Mouse (Mus musculus) erythroblast, embryonic 14.5 days (primary cell): ENCODE data around the gene Psen1. TPM values are rescaled to one million over a fixed set of nuclear protein-coding genes. Genes with fewer than 3 reads are reported as not detected.

Experiments used
- H3K27me3 ChIP-seq: 2 replicates; pipeline ENCODE4 v1.6.1; 2012; ENCODE audit warnings: inconsistent platforms; ENCODE audit not compliant: control insufficient read depth
- H3K36me3 ChIP-seq: 2 replicates; pipeline ENCODE4 v1.6.1; 2012; ENCODE audit warnings: mild to moderate bottlenecking, inconsistent platforms; ENCODE audit not compliant: control insufficient read depth
- H3K4me1 ChIP-seq: 2 replicates; pipeline ENCODE4 v1.6.1; 2012; ENCODE audit warnings: inconsistent platforms; ENCODE audit not compliant: control insufficient read depth
- H3K4me3 ChIP-seq: replicated peaks from 2 replicates; pipeline ENCODE3; 2012; ENCODE audit warnings: moderate library complexity, mild to moderate bottlenecking, inconsistent platforms
- H3K9me3 ChIP-seq: 2 replicates; pipeline ENCODE4 v1.6.1; 2012; ENCODE audit warnings: low read length, inconsistent platforms, mixed read lengths; ENCODE audit not compliant: control insufficient read depth
- GATA1 ChIP-seq: IDR thresholded peaks from 2 replicates; pipeline ENCODE4 v1.6.1; 2012; ENCODE audit warnings: low read length, inconsistent platforms, mixed read lengths
- TAL1 ChIP-seq: IDR thresholded peaks from 3 replicates; pipeline ENCODE4 v1.6.1; 2012; ENCODE audit warnings: low read length, inconsistent platforms, mixed read lengths
- polyA plus RNA-seq: library from polyadenylated mRNA; stranded (reverse); fragments of >175 nt; gene quantifications from 2 replicates; pipeline ENCODE4 v1.2.3, GENCODE M21; 2012

Psen1 gene
- polyA plus RNA-seq, 1 experiment: 0.65 TPM

DNA sequence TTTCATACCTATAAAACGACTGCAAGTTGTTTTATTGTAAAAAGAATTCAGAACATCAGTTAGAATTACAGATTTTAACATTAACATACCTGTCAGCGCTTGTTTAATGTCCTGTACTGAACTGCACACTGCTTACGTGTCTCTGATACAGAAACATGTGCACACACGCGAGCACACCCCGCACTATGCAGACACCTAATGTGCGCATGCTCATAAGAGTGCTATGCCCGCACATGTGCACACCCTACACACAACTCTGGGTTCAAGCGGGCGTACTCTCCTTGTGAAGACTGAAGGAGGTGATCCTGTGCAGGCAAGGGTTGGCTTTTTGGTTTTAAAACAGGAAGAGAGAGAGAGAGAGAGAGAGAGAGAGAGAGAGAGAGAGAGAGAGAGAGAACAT, 76.6 kb downstream of the Psen1 start:
- peaks cover 50% of the 10 kb centered on the region for H3K27me3 ChIP-seq
- H3K4me1 ChIP-seq: peaks cover 3% of the 10 kb centered on the region
- H3K36me3 ChIP-seq: no peaks in the 10 kb centered on the region
- H3K9me3 ChIP-seq: no peaks in the 10 kb centered on the region
- no peak for TF ChIP-seq GATA1
- TF ChIP-seq TAL1: no peak
- no peak overlapping the region for H3K4me3 ChIP-seq

DNA sequence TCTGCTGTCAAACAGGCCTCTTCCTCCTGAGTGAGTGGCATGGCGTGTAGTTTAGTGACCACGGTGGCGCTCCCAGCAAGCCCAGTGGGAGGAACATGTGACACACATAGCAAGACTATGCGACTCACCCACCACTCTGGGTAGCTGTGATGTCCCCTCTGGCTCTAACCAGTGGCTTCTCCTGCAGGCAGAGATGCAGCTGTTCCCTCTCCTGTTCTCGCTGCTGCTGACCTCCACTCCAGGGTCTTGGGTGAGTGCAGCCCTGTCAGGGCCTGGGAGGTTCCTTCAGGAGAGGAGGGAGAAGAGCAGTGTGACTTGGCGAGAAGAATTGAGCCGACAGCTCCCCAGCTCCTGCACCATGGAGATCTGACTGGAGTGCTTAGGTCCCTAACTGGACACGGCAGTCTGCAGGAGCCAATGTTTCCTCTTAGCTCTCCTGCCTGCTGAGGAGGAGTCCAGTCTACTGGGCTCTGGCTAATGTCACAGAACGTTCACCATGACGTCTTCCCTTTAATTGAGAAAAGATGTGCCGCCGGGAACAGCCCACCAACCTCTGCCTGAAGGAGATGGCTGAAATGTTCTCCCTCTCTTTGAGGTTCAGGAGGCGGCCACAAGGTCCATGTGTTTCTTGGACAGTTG, 78.1 kb downstream of the Psen1 start:
- peaks cover 3% of the 10 kb centered on the region for H3K4me1 ChIP-seq
- no peak for TF ChIP-seq GATA1
- TF ChIP-seq TAL1: no peak
- peaks cover 51% of the 10 kb centered on the region for H3K27me3 ChIP-seq
- H3K4me3 ChIP-seq: no peak overlapping the region
- no peaks in the 10 kb centered on the region for H3K36me3 ChIP-seq
- H3K9me3 ChIP-seq: no peaks in the 10 kb centered on the region

DNA sequence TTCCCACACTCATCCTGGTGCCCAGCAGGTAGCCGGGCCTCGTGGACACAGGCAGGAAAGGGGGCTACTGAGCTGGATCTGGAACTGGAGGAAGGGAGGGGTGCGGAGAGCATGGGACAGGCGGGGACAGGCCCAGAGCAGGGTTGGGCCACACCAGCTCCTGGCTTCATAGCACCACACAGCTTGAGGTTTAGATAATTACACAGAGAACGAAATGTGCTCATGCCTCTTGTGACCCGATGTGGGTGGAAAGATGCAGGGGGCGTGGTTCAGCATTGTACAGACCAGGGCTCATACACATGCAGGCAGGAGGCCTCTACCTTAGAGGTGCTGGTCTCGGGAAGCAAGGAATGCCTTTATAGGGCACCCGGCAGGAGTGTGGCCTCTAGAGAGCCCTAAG, 79.9 kb downstream of the Psen1 start:
- peaks cover 43% of the 10 kb centered on the region for H3K27me3 ChIP-seq

DNA sequence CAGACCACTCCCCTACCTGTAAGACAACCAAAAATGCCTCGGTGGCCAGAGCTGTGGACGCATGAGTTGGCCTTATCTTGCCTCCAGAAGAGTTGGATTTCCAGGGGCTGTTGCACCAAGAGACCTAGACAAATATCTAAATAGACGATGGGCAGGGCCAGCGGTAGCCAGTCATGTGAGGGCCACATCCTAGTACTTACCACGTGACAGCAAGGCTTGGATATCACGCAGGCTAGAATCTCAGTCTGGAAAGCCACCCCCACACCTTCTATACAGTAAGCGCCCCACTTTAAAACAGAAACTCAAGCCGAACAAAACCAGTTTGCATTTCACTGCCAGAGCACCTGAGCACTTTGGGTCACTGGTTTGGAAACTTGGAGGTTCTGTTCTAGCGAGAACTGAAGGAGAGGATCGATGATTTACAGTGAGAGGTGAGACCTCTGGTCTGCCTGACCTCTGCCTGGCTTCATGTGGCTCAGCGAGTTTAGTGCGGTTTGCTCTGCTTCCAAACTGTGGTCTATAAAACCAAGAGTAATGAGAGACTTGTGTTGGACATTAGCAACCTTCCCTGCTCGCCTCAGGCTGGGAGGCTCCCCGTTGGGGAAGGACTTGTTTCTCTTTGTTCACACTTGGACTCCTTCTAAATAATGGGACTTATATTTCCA, 80.4 kb downstream of the Psen1 start:
- peaks cover 37% of the 10 kb centered on the region for H3K27me3 ChIP-seq

More for the DNA sequence above, 79.9 kb downstream of the Psen1 start:
- TF ChIP-seq GATA1 (no peak), TAL1 (no peak)
- Histone ChIP-seq H3K4me1 (peaks cover 3% of the 10 kb centered on the region), H3K36me3 (no peaks in the 10 kb centered on the region), H3K4me3 (no peak overlapping the region), H3K9me3 (no peaks in the 10 kb centered on the region)

DNA sequence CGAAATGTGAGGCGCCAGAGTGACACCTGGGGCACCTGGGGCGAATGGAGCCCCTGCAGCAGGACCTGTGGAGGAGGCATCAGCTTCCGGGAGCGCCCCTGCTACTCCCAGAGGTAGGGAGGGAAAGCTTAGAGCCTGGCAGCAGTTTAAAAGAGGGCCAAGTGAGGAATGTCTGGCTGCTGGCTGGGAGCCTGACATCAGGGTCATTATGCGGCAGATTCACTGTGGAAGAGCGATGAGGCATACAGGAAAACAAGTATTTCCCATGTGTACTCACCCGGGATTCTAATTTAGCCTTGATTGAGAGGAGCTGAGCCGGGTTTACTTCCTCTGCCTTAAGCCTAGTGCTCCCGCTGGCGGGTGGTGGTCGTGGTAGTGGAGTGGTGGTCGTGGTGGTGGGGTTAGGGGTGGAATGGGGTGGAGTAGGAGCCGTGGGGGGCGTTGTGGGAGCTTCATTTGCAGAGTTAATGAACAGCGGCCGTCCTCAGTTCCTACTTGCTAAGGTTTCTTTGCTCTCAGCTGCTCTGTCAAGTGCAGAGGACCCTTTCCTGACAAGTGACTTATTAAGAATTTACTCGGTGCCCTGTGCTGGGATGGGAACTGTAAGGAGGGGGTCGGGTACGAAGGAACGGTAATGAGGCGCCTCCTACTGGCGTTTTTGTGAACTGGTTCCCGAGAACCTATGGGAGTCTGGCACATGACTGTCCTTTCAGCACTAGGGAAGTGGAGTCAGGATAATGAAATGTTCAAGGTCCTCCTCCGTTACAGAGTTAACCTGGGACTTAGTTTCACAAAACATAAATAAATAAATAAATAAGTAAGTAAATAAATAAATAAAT, 82.7 kb downstream of the Psen1 start:
- Histone ChIP-seq H3K36me3 (no peaks in the 10 kb centered on the region; the same call in 1 of the 2 replicates), H3K9me3 (no peaks in the 10 kb centered on the region), H3K4me1 (no peaks in the 10 kb centered on the region), H3K4me3 (no peak overlapping the region), H3K27me3 (peaks cover 19% of the 10 kb centered on the region)
- TF ChIP-seq TAL1 (no peak), GATA1 (no peak)

More for the DNA sequence above, 80.4 kb downstream of the Psen1 start:
- Histone ChIP-seq H3K4me3 (no peak overlapping the region), H3K4me1 (peaks cover 3% of the 10 kb centered on the region), H3K9me3 (no peaks in the 10 kb centered on the region), H3K36me3 (no peaks in the 10 kb centered on the region; the same call in 1 of the 2 replicates)
- TF ChIP-seq TAL1: no peak
- no peak for TF ChIP-seq GATA1

DNA sequence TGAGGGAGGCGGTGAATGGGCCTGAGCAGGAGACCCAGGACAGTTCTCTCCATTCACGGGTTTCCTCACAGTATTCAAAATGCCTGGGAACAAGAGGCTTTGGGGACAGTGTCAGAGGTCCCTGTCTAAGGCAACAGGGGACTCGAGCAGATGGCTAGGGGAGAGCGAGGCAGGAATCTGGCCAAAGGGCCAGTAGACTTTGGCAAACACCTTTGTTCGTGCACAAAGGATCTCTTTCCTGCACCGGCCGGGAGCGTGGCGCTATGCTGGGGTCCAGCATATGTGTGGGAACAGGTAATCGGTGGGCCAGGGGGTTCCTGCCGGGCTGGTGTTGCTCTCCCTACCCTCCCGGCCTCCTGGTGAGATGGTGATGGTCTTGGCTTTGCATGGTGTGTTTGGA, 87.7 kb downstream of the Psen1 start:
- Histone ChIP-seq H3K4me1 (no peaks in the 10 kb centered on the region), H3K4me3 (no peak overlapping the region), H3K27me3 (peaks cover 7% of the 10 kb centered on the region), H3K9me3 (no peaks in the 10 kb centered on the region), H3K36me3 (no peaks in the 10 kb centered on the region; the same call in 1 of the 2 replicates)
- TF ChIP-seq TAL1 (no peak), GATA1 (no peak)

DNA sequence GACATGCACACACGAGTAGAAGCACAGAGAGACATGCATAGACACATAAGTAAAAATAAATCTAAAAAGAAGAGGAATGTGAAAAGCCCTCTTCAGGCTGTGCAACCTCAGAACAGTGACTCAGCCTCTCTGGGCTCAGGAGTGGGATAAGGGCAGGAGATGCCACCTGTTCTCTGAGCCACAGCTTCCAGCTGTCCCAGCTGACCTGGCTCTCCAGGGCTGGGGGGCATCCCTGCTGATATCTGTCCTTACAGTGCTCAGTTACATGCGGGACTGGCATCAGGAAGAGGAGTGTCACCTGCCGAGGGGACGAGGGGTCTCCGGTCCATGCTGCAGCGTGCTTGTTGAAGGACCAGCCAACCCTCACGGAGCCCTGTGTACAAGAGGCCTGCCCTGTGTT, 88.8 kb downstream of the Psen1 start:
- H3K9me3 ChIP-seq: no peaks in the 10 kb centered on the region
- H3K4me1 ChIP-seq: no peaks in the 10 kb centered on the region
- no peaks in the 10 kb centered on the region; the same call in 1 of the 2 replicates for H3K36me3 ChIP-seq
- H3K4me3 ChIP-seq: no peak overlapping the region
- peaks cover 3% of the 10 kb centered on the region for H3K27me3 ChIP-seq
- TF ChIP-seq TAL1 (no peak), GATA1 (no peak)

DNA sequence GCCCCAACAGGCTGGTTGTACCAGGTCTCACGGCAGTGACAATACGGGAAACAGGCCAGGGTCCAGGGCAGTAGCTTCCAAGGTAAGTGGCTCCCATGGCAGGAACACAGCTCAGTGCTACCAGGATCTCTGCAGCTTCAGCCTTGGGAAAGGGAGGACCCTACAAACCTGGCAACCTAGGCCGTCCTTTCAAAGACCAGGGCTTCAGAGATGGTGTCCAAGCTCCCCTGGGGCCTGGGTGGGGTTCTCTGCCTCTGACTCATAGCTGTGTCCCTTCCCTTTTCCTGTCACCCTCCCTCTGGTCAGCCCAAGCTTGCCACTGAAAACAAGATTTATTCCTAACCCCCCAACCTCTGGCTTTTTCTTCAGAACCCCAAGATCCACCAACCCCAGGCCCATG, 92.2 kb downstream of the Psen1 start:
- H3K9me3 ChIP-seq: no peaks in the 10 kb centered on the region
- no peaks in the 10 kb centered on the region for H3K27me3 ChIP-seq
- H3K36me3 ChIP-seq: no peaks in the 10 kb centered on the region; the same call in 1 of the 2 replicates
- TF ChIP-seq TAL1 (no peak), GATA1 (no peak)
- H3K4me1 ChIP-seq: no peaks in the 10 kb centered on the region
- no peak overlapping the region for H3K4me3 ChIP-seq

DNA sequence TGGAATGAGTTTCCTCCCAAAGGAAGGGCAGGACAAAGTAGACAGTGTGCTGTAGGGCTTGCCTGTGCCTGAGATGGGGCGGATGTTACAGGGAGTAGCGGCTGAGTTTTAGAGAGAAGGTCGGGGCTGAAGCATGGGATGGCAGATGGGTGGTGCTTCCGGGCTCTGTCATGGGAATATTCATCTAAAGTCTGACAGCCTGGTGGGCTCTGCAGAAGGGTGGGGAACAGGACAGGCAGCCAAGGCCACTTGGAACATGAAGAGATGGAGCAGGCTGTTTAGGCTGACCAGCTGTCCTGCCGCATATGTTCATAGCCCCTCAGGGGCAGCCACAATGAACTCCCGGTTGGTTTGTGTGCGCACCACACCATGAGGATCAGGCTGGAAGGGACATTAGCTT, 93.3 kb downstream of the Psen1 start:
- H3K27me3 ChIP-seq: no peaks in the 10 kb centered on the region
- H3K4me1 ChIP-seq: no peaks in the 10 kb centered on the region
- H3K4me3 ChIP-seq: no peak overlapping the region
- H3K36me3 ChIP-seq: no peaks in the 10 kb centered on the region; the same call in 1 of the 2 replicates
- H3K9me3 ChIP-seq: no peaks in the 10 kb centered on the region
- TF ChIP-seq TAL1: no peak
